Mouse (Mus musculus) brain, embryonic 14.5 days (tissue): ENCODE measurements around the gene Alk.

ENCODE experiments used
- CTCF ChIP-seq: fragments of 200-500 bp; IDR thresholded peaks from 2 replicates; pipeline ENCODE4 v1.5.1; 2012; ENCODE audit warnings: inconsistent platforms, mild to moderate bottlenecking, moderate library complexity, borderline replicate concordance; ENCODE audit not compliant: insufficient read depth, insufficient read length; ENCODE audit errors: extremely low read depth
- POLR2A ChIP-seq: fragments of 200-500 bp; IDR thresholded peaks from 2 replicates; pipeline ENCODE4 v1.6.1; 2012; ENCODE audit warnings: mild to moderate bottlenecking, inconsistent platforms, borderline replicate concordance; ENCODE audit not compliant: poor library complexity, insufficient read depth, insufficient read length, severe bottlenecking; ENCODE audit errors: extremely low read depth

DNA sequence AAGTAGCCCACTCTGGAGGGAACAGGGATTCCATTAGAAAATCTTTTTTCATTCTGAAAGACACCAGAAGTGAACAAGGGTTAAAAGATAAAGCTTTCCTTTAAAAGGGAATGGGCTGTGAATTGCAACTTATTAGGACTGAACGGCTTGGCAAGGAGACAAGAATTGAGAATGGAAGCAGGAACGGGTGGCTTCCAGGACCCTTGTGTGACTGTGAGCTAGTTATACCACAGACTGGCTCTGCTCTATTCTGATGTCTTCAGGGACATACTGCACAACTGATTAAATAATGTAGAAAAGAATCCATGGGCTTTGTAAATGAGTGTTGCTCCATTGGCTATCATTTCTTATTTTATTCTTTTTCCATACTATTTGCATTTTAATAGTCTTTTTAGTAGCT, 33.0 kb downstream of the Alk start:
- TF ChIP-seq POLR2A: no peak
- no peak for TF ChIP-seq CTCF
